Mouse (Mus musculus) cerebellum, adult (tissue): ENCODE results near the gene Tmem94.

Experiments
- ATAC-seq: cut with Nextera tagmentation; 2 replicates; pipeline ENCODE4 v1.9.2; 2017; ENCODE audit warnings: mild to moderate bottlenecking, moderate library complexity, mixed read lengths; ENCODE audit not compliant: insufficient number of reproducible peaks, low FRiP score, low TSS enrichment

Gene Tmem94

DNA sequence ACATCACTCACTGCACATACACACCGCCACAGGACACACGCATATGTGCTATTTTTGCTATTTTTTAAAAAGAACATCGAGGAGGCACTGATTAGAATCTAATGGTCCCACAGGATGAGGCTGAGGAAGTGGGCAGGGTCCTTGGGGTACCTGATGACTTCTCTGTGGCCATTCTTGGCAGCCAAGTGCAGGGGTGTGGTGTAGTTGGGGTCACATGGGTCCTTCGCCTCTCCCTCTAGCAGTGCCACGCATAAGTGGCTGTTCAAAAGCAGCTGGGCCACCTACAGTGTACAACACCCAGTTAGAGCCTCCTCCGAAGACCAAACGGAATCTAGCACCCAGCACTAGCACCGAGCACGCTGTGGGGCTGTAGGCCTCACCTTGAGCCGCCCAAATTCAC, 40.9 kb downstream of the Tmem94 start:
- no peak for ATAC-seq

GRCm38 (mm10) chr11:115807306-115807705, 42.1 kb downstream of the Tmem94 start:
- no peak for ATAC-seq

GRCm38 (mm10) chr11:115807971-115808370, 42.7 kb downstream of the Tmem94 start:
- ATAC-seq = no peak

- ATAC-seq = no peak
These were observed 43.6 kb downstream of the Tmem94 start for GRCm38 (mm10) chr11:115808696-115809310.

DNA sequence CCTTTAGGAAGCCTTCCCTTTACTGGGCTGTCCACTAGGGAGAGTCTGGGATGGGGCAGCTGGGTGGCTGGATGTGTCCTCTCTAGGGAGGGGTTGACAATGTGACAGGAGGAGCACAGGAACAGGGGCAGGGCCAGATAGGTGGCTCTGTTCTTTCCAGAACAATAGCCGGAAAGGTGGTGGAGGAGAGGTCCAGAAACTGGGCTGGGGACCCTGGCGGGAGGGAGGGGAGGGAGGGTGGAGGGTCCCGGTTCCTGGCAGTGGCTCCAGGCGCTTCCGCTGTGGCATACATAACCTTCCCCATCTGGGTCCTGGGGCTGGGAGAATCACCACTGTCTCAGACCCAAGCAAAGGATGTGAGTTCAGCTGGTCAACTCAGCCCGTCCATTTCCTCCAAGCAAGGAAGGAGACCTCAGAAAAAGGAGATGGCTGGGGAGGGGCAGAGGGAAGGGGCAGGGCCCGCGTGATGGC, 44.1 kb downstream of the Tmem94 start:
- ATAC-seq = no peak

GRCm38 (mm10) chr11:115810377-115810776, 45.1 kb downstream of the Tmem94 start:
- no peak for ATAC-seq

DNA sequence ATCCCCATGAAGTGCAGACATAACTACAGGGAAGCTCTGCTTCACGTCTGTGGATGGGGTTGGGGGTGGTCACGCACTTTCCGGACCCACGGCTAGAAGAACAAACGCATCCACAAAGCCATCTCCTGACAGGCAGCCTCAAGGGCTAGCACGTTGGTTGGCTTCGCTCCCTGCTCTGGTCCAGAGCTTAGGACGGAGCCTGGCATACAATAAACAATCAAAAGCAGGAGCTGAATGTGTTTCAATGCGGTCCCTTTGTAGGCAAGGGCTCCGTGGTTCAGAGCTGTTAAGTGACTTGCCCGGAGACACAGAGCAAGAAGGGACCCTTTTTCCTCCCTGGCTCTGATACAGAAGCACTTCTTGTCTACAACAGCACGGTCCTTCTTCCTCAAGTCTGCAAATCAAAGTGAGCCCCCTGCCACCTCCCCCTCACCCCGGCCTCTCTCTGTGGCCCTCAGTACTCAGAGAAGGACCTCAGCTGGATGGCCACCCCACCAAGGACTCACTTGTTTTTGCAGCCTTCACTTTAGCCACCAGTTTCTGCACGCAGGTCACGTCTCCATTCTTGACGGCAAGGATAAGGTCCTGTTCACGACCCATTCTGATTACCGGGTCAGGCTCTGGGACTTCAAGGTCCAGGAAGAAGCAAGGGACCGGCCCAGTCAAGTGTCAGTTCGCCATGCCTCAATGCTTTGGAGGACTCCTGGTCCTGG, 46.3 kb downstream of the Tmem94 start:
- ATAC-seq = no peak

DNA sequence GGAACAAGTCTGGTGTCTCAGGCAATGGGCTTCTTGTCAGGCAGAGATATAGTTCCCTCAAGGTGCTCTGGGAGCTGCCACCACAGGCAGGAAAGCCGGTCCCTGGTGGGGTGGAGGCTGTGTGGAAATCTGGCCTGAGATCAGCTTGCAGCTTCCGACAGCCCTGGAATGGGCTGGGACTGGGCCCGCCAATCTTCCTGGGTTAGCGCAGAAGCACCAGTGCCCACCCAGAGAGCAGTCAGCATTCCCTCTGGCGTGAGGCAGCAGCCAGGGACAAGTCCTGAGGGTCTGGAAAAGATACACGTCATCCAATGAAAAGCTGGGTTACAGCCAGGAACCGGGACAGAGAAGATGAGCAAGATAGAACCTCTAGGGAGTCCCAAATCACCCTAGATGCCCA, 46.9 kb downstream of the Tmem94 start:
- ATAC-seq = no peak

GRCm38 (mm10) chr11:115812533-115813420, 47.5 kb downstream of the Tmem94 start:
- no peak for ATAC-seq

GRCm38 (mm10) chr11:115813507-115814296, 48.5 kb downstream of the Tmem94 start, which contains the start of gene Caskin2:
Gene Caskin2, minus strand, starts transcription at chr11:115813639.
- peak; percentile 72 for ATAC-seq

GRCm38 (mm10) chr11:115814605-115815450, 49.6 kb downstream of the Tmem94 start, which contains the start of gene Tsen54:
Gene Tsen54, plus strand, starts transcription at chr11:115814724.
- ATAC-seq = peak; percentile 49; the same call in 1 of the 2 replicates

- ATAC-seq = no peak
These were observed 52.1 kb downstream of the Tmem94 start for GRCm38 (mm10) chr11:115817331-115817730.

DNA sequence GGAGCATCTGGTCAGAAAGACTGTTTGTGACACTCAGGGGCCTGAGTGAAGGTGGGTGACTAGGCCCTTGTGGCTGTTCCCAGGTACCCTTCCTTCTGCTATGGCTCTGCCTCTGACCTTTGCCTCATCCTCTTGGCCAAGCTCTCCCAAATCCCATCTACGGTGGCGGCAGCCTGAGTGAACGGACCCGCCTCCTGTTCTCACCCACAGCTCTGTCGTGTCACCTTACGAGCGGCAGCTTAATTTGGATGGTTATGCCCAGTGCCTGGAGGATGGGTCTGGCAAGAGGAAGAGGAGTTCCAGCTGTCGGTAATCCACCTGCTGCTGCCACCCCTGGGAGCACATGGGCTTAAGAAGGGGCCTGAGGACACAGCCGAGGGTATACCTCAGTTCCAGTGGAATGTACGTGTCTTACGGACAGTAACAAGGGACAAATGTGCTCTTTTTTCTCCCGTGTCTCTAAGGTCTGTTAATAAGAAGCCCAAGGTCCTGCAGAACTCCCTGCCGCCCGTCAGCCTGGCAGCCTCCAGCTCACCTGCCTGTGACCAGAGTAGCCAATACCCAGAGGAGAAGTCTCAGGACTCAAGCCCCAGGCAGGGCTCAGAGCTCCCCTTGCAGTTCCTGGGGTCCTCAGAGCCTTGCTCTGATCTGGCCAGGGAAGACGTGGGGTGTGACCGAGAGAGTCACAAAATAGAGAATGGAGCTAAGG, 54.8 kb downstream of the Tmem94 start:
- no peak for ATAC-seq

GRCm38 (mm10) chr11:115821001-115821400, 55.8 kb downstream of the Tmem94 start:
- no peak for ATAC-seq

DNA sequence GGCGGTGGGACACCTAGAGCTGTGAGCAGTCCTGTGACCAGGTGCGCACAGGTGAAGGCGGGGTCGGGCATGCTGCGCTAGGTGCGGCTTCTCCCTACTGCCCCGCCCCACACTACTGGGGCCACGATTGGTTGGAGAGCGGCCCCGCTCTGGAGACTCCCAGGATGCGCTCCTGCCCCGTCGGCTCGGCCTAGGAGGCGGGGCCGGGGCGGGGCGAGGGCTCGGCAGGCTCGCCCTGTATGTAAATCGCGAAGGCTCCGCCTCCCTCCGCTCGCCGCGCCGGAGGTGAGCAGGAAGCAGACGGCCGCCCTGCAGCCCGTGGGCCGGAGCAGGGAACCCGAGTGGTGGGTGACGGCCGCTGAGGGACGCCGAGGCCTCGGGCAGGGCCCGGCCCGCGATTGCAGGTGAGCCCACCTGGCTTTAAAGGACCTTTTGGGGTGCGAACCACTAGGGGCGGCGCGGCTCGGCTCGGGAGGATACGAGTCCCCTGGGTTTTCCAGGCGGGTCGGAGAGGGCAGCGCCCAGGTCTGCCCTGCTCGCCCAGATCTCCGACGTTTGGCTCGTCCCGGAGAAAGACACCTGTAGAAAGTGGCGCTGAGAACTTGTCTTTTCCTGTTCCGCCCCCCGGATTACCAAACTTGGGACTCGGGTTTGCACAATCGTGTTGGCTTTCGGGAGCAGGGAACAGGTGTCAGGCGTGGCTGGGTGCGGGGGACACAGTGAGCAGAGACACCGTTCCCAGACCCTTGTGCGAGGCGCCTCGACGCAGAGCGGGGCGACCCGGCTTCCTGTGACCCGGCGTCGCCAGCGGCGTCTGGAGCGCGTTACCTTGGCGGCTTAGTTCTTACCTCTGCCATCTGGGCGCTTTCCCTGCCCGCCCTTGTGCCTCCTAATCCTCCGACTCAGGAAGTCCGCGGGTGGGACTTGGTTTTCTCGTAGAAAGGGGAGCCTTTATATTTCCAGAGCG, 58.8 kb downstream of the Tmem94 start, which contains the start of gene Llgl2:
Llgl2 (plus strand) TSS at position 276 of the 967 bp plus-strand sequence.
- peak; percentile 71; the same call in 1 of the 2 replicates for ATAC-seq

DNA sequence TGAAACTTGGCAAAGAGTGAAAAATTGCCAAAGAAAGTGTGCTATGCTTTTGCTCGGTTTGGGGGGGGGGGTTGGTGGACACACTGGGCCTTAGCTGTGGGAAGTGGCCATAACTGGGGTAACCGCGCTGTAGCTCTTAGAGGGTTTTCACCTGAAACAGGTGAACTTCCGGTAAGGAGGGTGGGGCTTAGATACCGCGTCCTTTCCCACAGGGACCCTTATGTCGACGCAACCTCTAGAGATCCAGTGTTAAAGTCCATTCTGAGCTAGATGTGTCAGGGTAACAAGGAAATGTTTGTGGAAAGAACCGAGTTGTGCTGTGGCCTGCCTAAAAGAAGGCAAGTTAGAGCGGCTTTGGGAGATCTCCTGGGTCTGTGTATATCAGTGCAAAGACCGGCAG, 59.6 kb downstream of the Tmem94 start:
- ATAC-seq = no peak

- no peak for ATAC-seq
These were observed 61.3 kb downstream of the Tmem94 start for GRCm38 (mm10) chr11:115826487-115826886.
